Mouse (Mus musculus) 416B (cell line): ENCODE measurements around the gene Neo1.
A peak's percentile ranks its signal among the peaks of the same experiment; 100 is the strongest.
"Not testable (repeated sequence)": the region's sequence is repeated elsewhere in the genome, so short reads cannot be mapped to it uniquely, and the experiment has no call there.

ENCODE experiments used
- DNase-seq: peaks from one replicate; pipeline ENCODE4 v3.0.0; 2011; ENCODE audit warnings: low read depth

The Neo1 gene

GRCm38 (mm10) chr9:58989255-58989928 lies 46.8 kb downstream of the Neo1 start:
- no peak for DNase-seq

GRCm38 (mm10) chr9:58979034-58979433 lies 57.2 kb downstream of the Neo1 start:
- DNase-seq, result peak; percentile 85

- not testable (repeated sequence) for DNase-seq
These were observed 65.1 kb downstream of the Neo1 start for GRCm38 (mm10) chr9:58971154-58971553.

- DNase-seq, result no peak
These were observed 68.9 kb downstream of the Neo1 start for GRCm38 (mm10) chr9:58967371-58967770.

GRCm38 (mm10) chr9:58955507-58955906 lies 80.7 kb downstream of the Neo1 start:
- peak; percentile 69 for DNase-seq

- DNase-seq, result not testable (repeated sequence)
These were observed 90.3 kb downstream of the Neo1 start for GRCm38 (mm10) chr9:58945910-58946309.

- DNase-seq, result no peak
These were observed 101.5 kb downstream of the Neo1 start for GRCm38 (mm10) chr9:58934776-58935175.

GRCm38 (mm10) chr9:58928103-58928502 lies 108.1 kb downstream of the Neo1 start:
- peak; percentile 51 for DNase-seq

- DNase-seq, result peak; percentile 65
These were observed 133.2 kb downstream of the Neo1 start for GRCm38 (mm10) chr9:58902869-58903585.

- DNase-seq, result peak; percentile 28
These were observed 136.6 kb downstream of the Neo1 start for GRCm38 (mm10) chr9:58899602-58900001.

GRCm38 (mm10) chr9:58891840-58892640 lies 144.2 kb downstream of the Neo1 start:
- peak; percentile 10 for DNase-seq

- DNase-seq, result no peak
These were observed 145.3 kb downstream of the Neo1 start for GRCm38 (mm10) chr9:58890893-58891292.

GRCm38 (mm10) chr9:58889782-58890448 lies 146.3 kb downstream of the Neo1 start:
- DNase-seq, result no peak

- DNase-seq, result no peak
These were observed 153.6 kb downstream of the Neo1 start for GRCm38 (mm10) chr9:58882686-58883085.

- DNase-seq, result no peak
These were observed 156.4 kb downstream of the Neo1 start for GRCm38 (mm10) chr9:58879836-58880235.

GRCm38 (mm10) chr9:58876946-58877625 lies 159.2 kb downstream of the Neo1 start:
- no peak for DNase-seq

GRCm38 (mm10) chr9:58875439-58875838 lies 160.8 kb downstream of the Neo1 start:
- no peak for DNase-seq

- no peak for DNase-seq
These were observed 161.9 kb downstream of the Neo1 start for GRCm38 (mm10) chr9:58874354-58874753.

GRCm38 (mm10) chr9:58873541-58874324 lies 162.5 kb downstream of the Neo1 start:
- peak; percentile 59 for DNase-seq

GRCm38 (mm10) chr9:58871141-58871540 lies 165.1 kb downstream of the Neo1 start:
- no peak for DNase-seq

GRCm38 (mm10) chr9:58863826-58864225 lies 172.4 kb downstream of the Neo1 start:
- no peak for DNase-seq
